Mouse (Mus musculus) liver, embryonic 15.5 days (tissue): ENCODE data around the gene Fam229b. TPM values are rescaled to one million over a fixed set of nuclear protein-coding genes. Genes with fewer than 3 reads are reported as not detected.

ENCODE experiments used
- polyA plus RNA-seq: library from polyadenylated mRNA; unstranded; fragments of >200 nt; fragmentation: Nextera tagmentation; extraction: Ambion mirVana; gene quantifications from 2 replicates; pipeline ENCODE4 v1.2.1, GENCODE M21; 2015

The Fam229b gene
- polyA plus RNA-seq, 1 experiment from 2014 or later = 0.89 TPM

Other genes with a start within 250 kb of the Fam229b start
- gene Lama4, start 168.4 kb downstream of the Fam229b start, polyA plus RNA-seq = 2.1 TPM in 2 replicates
- gene Tube1, start 62 bp upstream of the Fam229b start, polyA plus RNA-seq = 4.4 and 4.9 TPM in 2 replicates
- 0.10 TPM in 1 of 2 replicates, not detected in the other for gene Ccn6, start 29.9 kb upstream of the Fam229b start, polyA plus RNA-seq
- 6.1 and 7.4 TPM in 2 replicates for gene Fyn, start 234.9 kb upstream of the Fam229b start, polyA plus RNA-seq